Mouse (Mus musculus) gastrocnemius, postnatal 10 days (tissue): ENCODE measurements around the gene AI464131. TPM values are rescaled to one million over a fixed set of nuclear protein-coding genes. Genes with fewer than 3 reads are reported as not detected.

Experiments
- DNase-seq: peaks from one replicate; pipeline ENCODE4 v3.0.0; 2021; ENCODE audit warnings: mixed read lengths
- long read RNA-seq, 2 experiments: library from polyadenylated mRNA; stranded (forward); transcript quantifications; one replicate each; pipeline ENCODE4 v2.0.0; 2021
- total RNA-seq, 2 experiments: library from RNA; stranded (reverse); gene quantifications; 2 replicates each; pipeline ENCODE4 v1.2.3; 2021

Gene AI464131
- total RNA-seq = 10 to 100 TPM; 75.2 to 77.4 TPM
- long read RNA-seq, experiment 1, full-length matches to known transcripts = 179 of 212 reads
- long read RNA-seq, experiment 1, partial matches to known transcripts = 25 of 212 reads
- long read RNA-seq, experiment 1, other reads (novel, unspliced or antisense) = 8 of 212 reads
- long read RNA-seq, experiment 2, full-length matches to known transcripts = 137 of 159 reads
- long read RNA-seq, experiment 2, partial matches to known transcripts = 0 of 159 reads
- long read RNA-seq, experiment 2, other reads (novel, unspliced or antisense) = 22 of 159 reads

GRCm38 (mm10) chr4:41502986-41503412, at the start of gene AI464131:
Gene AI464131 (minus strand): TSS chr4:41503076.
- peak; percentile 99 for DNase-seq

GRCm38 (mm10) chr4:41552529-41552928, 49.7 kb upstream of the AI464131 start:
- DNase-seq = peak; percentile 71

- DNase-seq = no peak
Measured at GRCm38 (mm10) chr4:41547086-41547485, 44.2 kb upstream of the AI464131 start.

GRCm38 (mm10) chr4:41545985-41546384, 43.1 kb upstream of the AI464131 start:
- DNase-seq = peak; percentile 21

- DNase-seq = no peak
Measured at GRCm38 (mm10) chr4:41542136-41542535, 39.3 kb upstream of the AI464131 start.

- no peak for DNase-seq
Measured at GRCm38 (mm10) chr4:41534866-41535265, 32.0 kb upstream of the AI464131 start.

GRCm38 (mm10) chr4:41532420-41532819, 29.5 kb upstream of the AI464131 start:
- DNase-seq = peak; percentile 46

- DNase-seq = peak; percentile 38
Measured at GRCm38 (mm10) chr4:41527996-41528395, 25.1 kb upstream of the AI464131 start.

GRCm38 (mm10) chr4:41527076-41527475, 24.2 kb upstream of the AI464131 start:
- DNase-seq = no peak

- no peak for DNase-seq
Measured at GRCm38 (mm10) chr4:41526553-41526952, 23.7 kb upstream of the AI464131 start.

- DNase-seq = no peak
Measured at GRCm38 (mm10) chr4:41524829-41525228, 22.0 kb upstream of the AI464131 start.

- DNase-seq = no peak
Measured at GRCm38 (mm10) chr4:41523839-41524238, 21.0 kb upstream of the AI464131 start.

GRCm38 (mm10) chr4:41522788-41523187, 19.9 kb upstream of the AI464131 start:
- no peak for DNase-seq

GRCm38 (mm10) chr4:41522136-41522535, 19.3 kb upstream of the AI464131 start:
- DNase-seq = no peak

- DNase-seq = no peak
Measured at GRCm38 (mm10) chr4:41520641-41521040, 17.8 kb upstream of the AI464131 start.

GRCm38 (mm10) chr4:41519195-41519594, 16.3 kb upstream of the AI464131 start:
- DNase-seq = no peak

- no peak for DNase-seq
Measured at GRCm38 (mm10) chr4:41518349-41518748, 15.5 kb upstream of the AI464131 start.

GRCm38 (mm10) chr4:41517233-41517632, 14.4 kb upstream of the AI464131 start, which contains the start of gene 1110017D15Rik:
Gene 1110017D15Rik (minus strand): TSS chr4:41517333.
- DNase-seq = no peak

GRCm38 (mm10) chr4:41513714-41514113, 10.8 kb upstream of the AI464131 start:
- DNase-seq = no peak

- no peak for DNase-seq
Measured at GRCm38 (mm10) chr4:41513309-41513708, 10.4 kb upstream of the AI464131 start.

GRCm38 (mm10) chr4:41507998-41508397, 5.1 kb upstream of the AI464131 start:
- no peak for DNase-seq

- no peak for DNase-seq
Measured at GRCm38 (mm10) chr4:41507326-41507924, 4.5 kb upstream of the AI464131 start.

GRCm38 (mm10) chr4:41506906-41507305, 4.0 kb upstream of the AI464131 start:
- DNase-seq = peak; percentile 87

- DNase-seq = peak; percentile 73
Measured at GRCm38 (mm10) chr4:41506156-41506555, 3.3 kb upstream of the AI464131 start.
